Mouse (Mus musculus) liver, embryonic 14.5 days (tissue): ENCODE data around the gene Rhod.

Source experiments
- CTCF ChIP-seq: IDR thresholded peaks from 2 replicates; pipeline ENCODE4 v1.5.1; 2016; ENCODE audit warnings: antibody characterized with exemption, low read depth, control low read depth
- EP300 ChIP-seq: IDR thresholded peaks from 2 replicates; pipeline ENCODE4 v1.6.1; 2016; ENCODE audit warnings: antibody characterized with exemption, low read depth

DNA sequence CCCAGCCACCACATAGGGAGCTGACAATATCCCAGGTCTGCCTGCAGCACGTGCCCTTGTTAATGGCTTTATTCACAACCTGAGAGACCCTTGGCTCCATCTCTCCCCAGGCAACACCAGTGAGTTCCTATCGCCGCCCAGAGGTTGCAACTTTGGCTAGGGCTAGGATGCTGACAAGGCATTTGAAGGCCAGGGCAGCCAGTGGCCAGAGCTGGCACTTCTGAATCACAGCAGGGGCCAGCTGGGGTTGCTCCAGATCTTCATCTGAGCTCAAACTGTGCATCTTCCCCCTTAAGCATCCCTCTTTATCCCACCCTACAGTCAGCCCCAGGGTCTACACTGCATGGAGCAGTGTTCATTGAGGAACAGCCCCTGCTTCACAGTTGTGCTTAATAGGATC, 35.5 kb upstream of the Rhod start:
- TF ChIP-seq CTCF = no peak
- TF ChIP-seq EP300 = no peak
